Mouse (Mus musculus): ENCODE measurements around the gene Gpr174. TPM values are rescaled to one million over a fixed set of nuclear protein-coding genes. Genes with fewer than 3 reads are reported as not detected.

Gene Gpr174
- 0.34 and 0.43 TPM in 2 replicates for polyA plus RNA-seq (2015; fragmentation: Nextera tagmentation; extraction: Ambion mirVana)

- Histone ChIP-seq H3K9ac (ENCODE audit: low read length) (no peak within 1 kb of the TSS), H3K27ac (ENCODE audit: low read length) (no peak within 1 kb of the TSS), H3K36me3 (ENCODE audit: control insufficient read depth, insufficient read depth, low read length) (no peaks in the 10 kb centered on the region), H3K4me1 (ENCODE audit: control insufficient read depth, insufficient read depth, low read length) (no peaks in the 10 kb centered on the region), H3K27me3 (ENCODE audit: control insufficient read depth, insufficient read depth, low read length) (no peaks in the 10 kb centered on the region), H3K4me3 (replicated peaks; ENCODE audit: low read length) (no peak within 1 kb of the TSS), H3K4me2 (ENCODE audit: low read depth, low read length) (no peak within 1 kb of the TSS), H3K9me3 (replicated peaks; ENCODE audit: control insufficient read depth, low read length) (no peaks in the 10 kb centered on the region)
- ATAC-seq (ENCODE audit: insufficient read depth, low FRiP score) = no peak
- WGBS = 54% methylated on average over 2 of the region's 2 CpGs
These were observed at the start of gene Gpr174 for GRCm38 (mm10) chrX:107255486-107256227. TSS of gene Gpr174 (plus strand) at chrX:107255878.

GRCm38 (mm10) chrX:107217577-107218090, 38.0 kb upstream of the Gpr174 start:
- Histone ChIP-seq H3K9ac (ENCODE audit: low read length) (no peak overlapping the region), H3K4me3 (replicated peaks; ENCODE audit: low read length) (no peak overlapping the region), H3K4me1 (ENCODE audit: control insufficient read depth, insufficient read depth, low read length) (no peaks in the 10 kb centered on the region), H3K4me2 (ENCODE audit: low read depth, low read length) (no peak overlapping the region), H3K9me3 (replicated peaks; ENCODE audit: control insufficient read depth, low read length) (no peaks in the 10 kb centered on the region), H3K27me3 (ENCODE audit: control insufficient read depth, insufficient read depth, low read length) (no peaks in the 10 kb centered on the region), H3K27ac (ENCODE audit: low read length) (no peak overlapping the region), H3K36me3 (ENCODE audit: control insufficient read depth, insufficient read depth, low read length) (no peaks in the 10 kb centered on the region)
- no peak for ATAC-seq (ENCODE audit: insufficient read depth, low FRiP score)
- 83% methylated on average over 2 of the region's 2 CpGs for WGBS

- Histone ChIP-seq H3K27me3 (ENCODE audit: control insufficient read depth, insufficient read depth, low read length) (no peaks in the 10 kb centered on the region), H3K9me3 (replicated peaks; ENCODE audit: control insufficient read depth, low read length) (no peaks in the 10 kb centered on the region), H3K4me2 (ENCODE audit: low read depth, low read length) (no peak overlapping the region), H3K4me1 (ENCODE audit: control insufficient read depth, insufficient read depth, low read length) (no peaks in the 10 kb centered on the region), H3K27ac (ENCODE audit: low read length) (no peak overlapping the region), H3K4me3 (replicated peaks; ENCODE audit: low read length) (no peak overlapping the region), H3K36me3 (ENCODE audit: control insufficient read depth, insufficient read depth, low read length) (no peaks in the 10 kb centered on the region), H3K9ac (ENCODE audit: low read length) (no peak overlapping the region)
- 85% methylated on average over 1 of the region's 1 CpGs for WGBS
- ATAC-seq (ENCODE audit: insufficient read depth, low FRiP score) = no peak
These were observed 30.8 kb upstream of the Gpr174 start for GRCm38 (mm10) chrX:107224846-107225245.

- Histone ChIP-seq H3K36me3 (ENCODE audit: control insufficient read depth, insufficient read depth, low read length) (no peaks in the 10 kb centered on the region), H3K4me1 (ENCODE audit: control insufficient read depth, insufficient read depth, low read length) (no peaks in the 10 kb centered on the region), H3K9me3 (replicated peaks; ENCODE audit: control insufficient read depth, low read length) (no peaks in the 10 kb centered on the region), H3K9ac (ENCODE audit: low read length) (no peak overlapping the region), H3K4me3 (replicated peaks; ENCODE audit: low read length) (no peak overlapping the region), H3K27me3 (ENCODE audit: control insufficient read depth, insufficient read depth, low read length) (no peaks in the 10 kb centered on the region), H3K27ac (ENCODE audit: low read length) (no peak overlapping the region), H3K4me2 (ENCODE audit: low read depth, low read length) (no peak overlapping the region)
- WGBS = 67% methylated on average over 1 of the region's 1 CpGs
- ATAC-seq (ENCODE audit: insufficient read depth, low FRiP score) = no peak
These were observed 24.5 kb upstream of the Gpr174 start for GRCm38 (mm10) chrX:107231214-107231613.

- no peaks in the 10 kb centered on the region for H3K27me3 ChIP-seq (ENCODE audit: control insufficient read depth, insufficient read depth, low read length)
- H3K9me3 ChIP-seq (replicated peaks; ENCODE audit: control insufficient read depth, low read length) = no peaks in the 10 kb centered on the region
- ATAC-seq (ENCODE audit: insufficient read depth, low FRiP score) = no peak
- H3K4me1 ChIP-seq (ENCODE audit: control insufficient read depth, insufficient read depth, low read length) = no peaks in the 10 kb centered on the region
- no peak overlapping the region for H3K27ac ChIP-seq (ENCODE audit: low read length)
- no peaks in the 10 kb centered on the region for H3K36me3 ChIP-seq (ENCODE audit: control insufficient read depth, insufficient read depth, low read length)
- H3K4me2 ChIP-seq (ENCODE audit: low read depth, low read length) = no peak overlapping the region
- H3K4me3 ChIP-seq (replicated peaks; ENCODE audit: low read length) = no peak overlapping the region
- no peak overlapping the region for H3K9ac ChIP-seq (ENCODE audit: low read length)
These were observed 21.0 kb upstream of the Gpr174 start for GRCm38 (mm10) chrX:107234655-107235054.

GRCm38 (mm10) chrX:107236461-107236860, 19.2 kb upstream of the Gpr174 start:
- ATAC-seq (ENCODE audit: insufficient read depth, low FRiP score) = no peak
- 86% methylated on average over 1 of the region's 1 CpGs for WGBS

GRCm38 (mm10) chrX:107250390-107250789, 5.3 kb upstream of the Gpr174 start:
- no peaks in the 10 kb centered on the region for H3K27me3 ChIP-seq (ENCODE audit: control insufficient read depth, insufficient read depth, low read length)
- no peaks in the 10 kb centered on the region for H3K9me3 ChIP-seq (replicated peaks; ENCODE audit: control insufficient read depth, low read length)
- H3K36me3 ChIP-seq (ENCODE audit: control insufficient read depth, insufficient read depth, low read length) = no peaks in the 10 kb centered on the region
- H3K4me3 ChIP-seq (replicated peaks; ENCODE audit: low read length) = no peak overlapping the region
- H3K27ac ChIP-seq (ENCODE audit: low read length) = no peak overlapping the region
- no peaks in the 10 kb centered on the region for H3K4me1 ChIP-seq (ENCODE audit: control insufficient read depth, insufficient read depth, low read length)
- no peak overlapping the region for H3K9ac ChIP-seq (ENCODE audit: low read length)
- 70% methylated on average over 2 of the region's 2 CpGs for WGBS
- no peak for ATAC-seq (ENCODE audit: insufficient read depth, low FRiP score)
- H3K4me2 ChIP-seq (ENCODE audit: low read depth, low read length) = no peak overlapping the region

More at GRCm38 (mm10) chrX:107236461-107236860, 19.2 kb upstream of the Gpr174 start:
- H3K4me1 ChIP-seq (ENCODE audit: control insufficient read depth, insufficient read depth, low read length) = no peaks in the 10 kb centered on the region
- no peaks in the 10 kb centered on the region for H3K27me3 ChIP-seq (ENCODE audit: control insufficient read depth, insufficient read depth, low read length)
- H3K36me3 ChIP-seq (ENCODE audit: control insufficient read depth, insufficient read depth, low read length) = no peaks in the 10 kb centered on the region
- no peak overlapping the region for H3K4me3 ChIP-seq (replicated peaks; ENCODE audit: low read length)
- no peak overlapping the region for H3K9ac ChIP-seq (ENCODE audit: low read length)
- no peak overlapping the region for H3K4me2 ChIP-seq (ENCODE audit: low read depth, low read length)
- no peak overlapping the region for H3K27ac ChIP-seq (ENCODE audit: low read length)
- no peaks in the 10 kb centered on the region for H3K9me3 ChIP-seq (replicated peaks; ENCODE audit: control insufficient read depth, low read length)

- no peak for ATAC-seq (ENCODE audit: insufficient read depth, low FRiP score)
- no peak overlapping the region for H3K4me3 ChIP-seq (replicated peaks; ENCODE audit: low read length)
- no peaks in the 10 kb centered on the region for H3K4me1 ChIP-seq (ENCODE audit: control insufficient read depth, insufficient read depth, low read length)
- H3K27ac ChIP-seq (ENCODE audit: low read length) = no peak overlapping the region
- no peak overlapping the region for H3K9ac ChIP-seq (ENCODE audit: low read length)
- no peaks in the 10 kb centered on the region for H3K27me3 ChIP-seq (ENCODE audit: control insufficient read depth, insufficient read depth, low read length)
- H3K4me2 ChIP-seq (ENCODE audit: low read depth, low read length) = no peak overlapping the region
- H3K9me3 ChIP-seq (replicated peaks; ENCODE audit: control insufficient read depth, low read length) = no peaks in the 10 kb centered on the region
- no peaks in the 10 kb centered on the region for H3K36me3 ChIP-seq (ENCODE audit: control insufficient read depth, insufficient read depth, low read length)
- WGBS = 26% methylated on average over 1 of the region's 1 CpGs
These were observed 8.9 kb downstream of the Gpr174 start for GRCm38 (mm10) chrX:107264619-107265018.

- ATAC-seq (ENCODE audit: insufficient read depth, low FRiP score) = no peak
- H3K4me2 ChIP-seq (ENCODE audit: low read depth, low read length) = no peak overlapping the region
- no peak overlapping the region for H3K27ac ChIP-seq (ENCODE audit: low read length)
- H3K4me1 ChIP-seq (ENCODE audit: control insufficient read depth, insufficient read depth, low read length) = no peaks in the 10 kb centered on the region
- H3K27me3 ChIP-seq (ENCODE audit: control insufficient read depth, insufficient read depth, low read length) = no peaks in the 10 kb centered on the region
- no peak overlapping the region for H3K9ac ChIP-seq (ENCODE audit: low read length)
- H3K9me3 ChIP-seq (replicated peaks; ENCODE audit: control insufficient read depth, low read length) = no peaks in the 10 kb centered on the region
- no peaks in the 10 kb centered on the region for H3K36me3 ChIP-seq (ENCODE audit: control insufficient read depth, insufficient read depth, low read length)
- H3K4me3 ChIP-seq (replicated peaks; ENCODE audit: low read length) = no peak overlapping the region
- WGBS = 59% methylated on average over 2 of the region's 2 CpGs
These were observed 21.9 kb downstream of the Gpr174 start for GRCm38 (mm10) chrX:107277606-107278005.

All from stomach, embryonic 16.5 days (tissue).